Comparison of ENCODE assay signal across 7 mouse cellular contexts in the genomic region with DNA sequence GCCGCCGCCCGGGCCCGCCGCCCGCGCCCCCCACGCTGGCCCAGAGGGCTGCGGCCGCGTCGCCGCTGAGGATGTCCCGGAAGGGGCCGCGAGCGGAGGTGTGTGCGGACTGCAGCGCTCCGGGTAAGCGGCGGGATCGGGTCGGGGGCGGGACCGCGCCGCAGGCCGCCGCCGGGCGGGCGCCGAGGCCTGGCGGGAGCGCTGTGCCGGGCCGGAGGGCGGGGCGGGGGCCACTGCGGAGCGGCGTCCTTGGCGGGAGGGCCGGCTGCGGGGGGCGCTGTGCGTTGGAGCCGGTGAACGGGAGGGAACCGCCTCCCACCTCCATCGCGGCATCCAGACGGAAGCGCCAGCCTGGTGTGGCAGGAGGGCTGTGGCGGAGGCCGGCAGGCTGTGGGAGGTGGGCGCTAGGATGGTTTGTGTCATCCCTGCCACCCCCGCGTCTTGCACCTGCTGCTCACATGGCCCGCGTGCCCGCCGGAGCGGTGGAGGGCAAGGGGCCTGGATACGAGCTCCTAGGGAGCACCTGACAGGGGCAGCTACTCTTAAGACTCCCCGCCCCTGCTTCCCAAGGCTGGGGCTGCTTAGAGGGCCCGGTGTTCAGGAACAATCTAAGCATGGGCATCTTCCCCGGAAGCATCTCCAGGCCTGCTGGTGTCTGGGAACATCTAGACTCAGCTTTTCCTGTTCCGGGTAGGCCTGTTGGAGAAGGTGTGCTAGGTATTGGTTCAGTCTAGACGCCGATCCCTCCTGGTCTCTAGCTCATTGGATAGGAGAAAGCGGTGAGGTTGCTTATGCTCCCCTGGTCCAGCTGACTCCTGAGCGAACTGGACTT. TPM values are rescaled to one million over a fixed set of nuclear protein-coding genes. Genes with fewer than 3 reads are reported as not detected.
A peak's percentile ranks its signal among the peaks of the same experiment; 100 is the strongest.
DNase-seq lines count a peak whose midpoint lies in the region; ATAC-seq and TF ChIP-seq lines count a peak whose summit lies in the region.

A gene (plus strand): TSS at position 51 of the 832 bp plus-strand sequence.

- no peaks in the 10 kb centered on the region for H3K9me3 ChIP-seq in ES-Bruce4 (replicated peaks; ENCODE audit: control insufficient read depth, insufficient read depth, low read length, poor library complexity, severe bottlenecking)
- H3K9me3 ChIP-seq in embryonic facial prominence, embryonic 14.5 days (ENCODE audit: control insufficient read depth, low read length): no peaks in the 10 kb centered on the region
- no peaks in the 10 kb centered on the region for H3K9me3 ChIP-seq in heart, embryonic 14.5 days (ENCODE audit: control insufficient read depth, low read length)
- no peaks in the 10 kb centered on the region for H3K9me3 ChIP-seq in lung, embryonic 15.5 days

- no peaks in the 10 kb centered on the region for H3K36me3 ChIP-seq in ES-Bruce4 (ENCODE audit: control insufficient read depth, insufficient read depth, low read length, poor library complexity, severe bottlenecking)
- H3K36me3 ChIP-seq in embryonic facial prominence, embryonic 14.5 days (ENCODE audit: control insufficient read depth, insufficient read depth, low read length): no peaks in the 10 kb centered on the region
- 0 out of 2 replicates have a peak, but pooled peaks cover under 1% of the 10 kb centered on the region for H3K36me3 ChIP-seq in heart, embryonic 14.5 days (ENCODE audit: control insufficient read depth, insufficient read depth, low read length)
- H3K36me3 ChIP-seq in lung, embryonic 15.5 days: no peaks in the 10 kb centered on the region

- peaks cover 13% of the 10 kb centered on the region for H3K4me1 ChIP-seq in ES-Bruce4 (ENCODE audit: control insufficient read depth, insufficient read depth, low read length)
- H3K4me1 ChIP-seq in embryonic facial prominence, embryonic 14.5 days (ENCODE audit: control insufficient read depth, insufficient read depth, low read length): peaks cover 37% of the 10 kb centered on the region
- H3K4me1 ChIP-seq in heart, embryonic 14.5 days (ENCODE audit: control insufficient read depth in 2 of 2, insufficient read depth in 2 of 2, low read length in 2 of 2): peaks cover 40 to 72% of the 10 kb centered on the region in 2 experiments
- H3K4me1 ChIP-seq in lung, embryonic 15.5 days: peaks cover 76% of the 10 kb centered on the region

- 1% methylated on average over 22 of the region's 74 CpGs for WGBS in embryonic facial prominence, embryonic 14.5 days
- WGBS in heart, embryonic 14.5 days: 1% methylated on average over 58 of the region's 74 CpGs
- under 1% methylated on average over 72 of the region's 74 CpGs for WGBS in lung, embryonic 15.5 days

- H3K27ac ChIP-seq in ES-Bruce4 (ENCODE audit: insufficient read depth, low read length): peak within 1 kb of the TSS; percentile 63
- peak within 1 kb of the TSS; percentile 92 for H3K27ac ChIP-seq in embryonic facial prominence, embryonic 14.5 days (replicated peaks; ENCODE audit: low read depth, low read length)
- H3K27ac ChIP-seq in heart, embryonic 14.5 days (replicated peaks in 1 of 2; ENCODE audit: control insufficient read depth in 1 of 2, insufficient read depth in 1 of 2, low read depth in 2 of 2, low read length in 2 of 2): peak within 1 kb of the TSS; percentile 95 to 98
- H3K27ac ChIP-seq in lung, embryonic 15.5 days: peak within 1 kb of the TSS; percentile 96

- H3K4me3 ChIP-seq in ES-Bruce4 (ENCODE audit: low read depth, low read length): peak within 1 kb of the TSS; percentile 94
- H3K4me3 ChIP-seq in embryonic facial prominence, embryonic 14.5 days (ENCODE audit: low read depth, low read length): peak within 1 kb of the TSS; percentile 86
- peak within 1 kb of the TSS; percentile 92 to 94 for H3K4me3 ChIP-seq in heart, embryonic 14.5 days (ENCODE audit: control insufficient read depth in 1 of 2, insufficient read depth in 1 of 2, low read depth in 1 of 2, low read length in 2 of 2)
- peak within 1 kb of the TSS; percentile 95 for H3K4me3 ChIP-seq in lung, embryonic 15.5 days

- no peak for TF ChIP-seq POLR2A in ES-Bruce4 (IDR thresholded peaks at IDR 0.05; ENCODE audit: insufficient read depth, low read length)

- no peak for ATAC-seq in embryonic facial prominence, embryonic 14.5 days (ENCODE audit: low read depth)
- ATAC-seq in heart, embryonic 14.5 days (ENCODE audit: insufficient number of reproducible peaks, insufficient read depth, low FRiP score, low read depth): no peak
- no peak for ATAC-seq in lung, embryonic 15.5 days (ENCODE audit: borderline replicate concordance, extremely low read depth, low FRiP score, low TSS enrichment)

- DNase-seq in adrenal gland, adult 2 months: peak; percentile 74
- no peak for DNase-seq in embryonic facial prominence, embryonic 14.5 days (ENCODE audit: low spot score)
- DNase-seq in kidney, postnatal 14 days: peak; percentile 62
- DNase-seq in retina, postnatal 1 day: peak; percentile 60

- TF ChIP-seq EP300 in ES-Bruce4 (IDR thresholded peaks at IDR 0.05; ENCODE audit: insufficient read depth, low read depth, low read length): no peak

- peak within 1 kb of the TSS; percentile 94 for H3K9ac ChIP-seq in ES-Bruce4 (ENCODE audit: low read depth, poor library complexity, severe bottlenecking)
- H3K9ac ChIP-seq in embryonic facial prominence, embryonic 14.5 days (ENCODE audit: low read depth, low read length): peak within 1 kb of the TSS; percentile 90
- peak within 1 kb of the TSS; percentile 96 for H3K9ac ChIP-seq in heart, embryonic 14.5 days (ENCODE audit: low read length)
- H3K9ac ChIP-seq in lung, embryonic 15.5 days: peak within 1 kb of the TSS; percentile 88

- H3K4me2 ChIP-seq in embryonic facial prominence, embryonic 14.5 days (ENCODE audit: low read depth, low read length): peak within 1 kb of the TSS; percentile 95
- H3K4me2 ChIP-seq in heart, embryonic 14.5 days (ENCODE audit: low read length): peak within 1 kb of the TSS; percentile 94
- peak within 1 kb of the TSS; percentile 92 for H3K4me2 ChIP-seq in lung, embryonic 15.5 days

- peak; percentile 4 for TF ChIP-seq CTCF in ES-Bruce4 (IDR thresholded peaks at IDR 0.05; ENCODE audit: low read depth, low read length)

- peaks cover 5% of the 10 kb centered on the region for H3K27me3 ChIP-seq in ES-Bruce4 (ENCODE audit: control insufficient read depth, insufficient read depth, low read length, poor library complexity, severe bottlenecking)
- no peaks in the 10 kb centered on the region for H3K27me3 ChIP-seq in embryonic facial prominence, embryonic 14.5 days (replicated peaks; ENCODE audit: control insufficient read depth, insufficient read depth, low read length)
- H3K27me3 ChIP-seq in heart, embryonic 14.5 days (ENCODE audit: control insufficient read depth, insufficient read depth, low read length): no peaks in the 10 kb centered on the region
- no peaks in the 10 kb centered on the region for H3K27me3 ChIP-seq in lung, embryonic 15.5 days

RNA-seq across cellular contexts. Expression of the gene that starts here (rescaled TPM):
- polyA plus RNA-seq in ES-Bruce4 (2011; ENCODE audit: insufficient read depth, insufficient read length, low read depth, missing spikeins): 56.5 and 63.6 TPM in 2 replicates
- total RNA-seq in adrenal gland, adult 2 months (2021): 10 to 100 TPM; 42.1 to 48.8 TPM
- 69.5 and 72.1 TPM in 2 replicates for polyA plus RNA-seq in adrenal gland, adult 2 months (2012; rRNA removed)
- 15.1 and 16.7 TPM in 2 replicates for polyA plus RNA-seq in embryonic facial prominence, embryonic 14.5 days (2014; fragmentation: Nextera tagmentation; extraction: Ambion mirVana)
- 13.6 and 15.2 TPM in 2 replicates for polyA plus RNA-seq in heart, embryonic 14.5 days (2014; fragmentation: Nextera tagmentation; extraction: Ambion mirVana)
- 9.5 and 9.8 TPM in 2 replicates for polyA plus RNA-seq in lung, embryonic 15.5 days (2015; fragmentation: Nextera tagmentation; extraction: Ambion mirVana)
